Mouse (Mus musculus) thymus, postnatal 4 days (tissue): ENCODE results near the gene Plcxd3.
"Not testable (repeated sequence)": the region's sequence is repeated elsewhere in the genome, so short reads cannot be mapped to it uniquely, and the experiment has no call there.

Experiments
- DNase-seq: peaks from one replicate; pipeline ENCODE4 v3.0.0; 2021

Gene Plcxd3

GRCm38 (mm10) chr15:4561431-4561970 lies 186.2 kb downstream of the Plcxd3 start:
- no peak for DNase-seq

GRCm38 (mm10) chr15:4595521-4595920 lies 220.2 kb downstream of the Plcxd3 start:
- DNase-seq = not testable (repeated sequence)

GRCm38 (mm10) chr15:4598661-4599060 lies 223.4 kb downstream of the Plcxd3 start:
- not testable (repeated sequence) for DNase-seq

GRCm38 (mm10) chr15:4599331-4599730 lies 224.0 kb downstream of the Plcxd3 start:
- not testable (repeated sequence) for DNase-seq

- no peak for DNase-seq
Observed at GRCm38 (mm10) chr15:4605630-4606029, 230.3 kb downstream of the Plcxd3 start.
